Mouse (Mus musculus) heart, embryonic 10.5 days (tissue): ENCODE measurements at regions not wholly inside any gene's neighbourhood (a gene's known extent, or its start where the extent isn't known, plus 50 kb on each side); places are given as distances from the start of the nearest gene placed in this dataset.
A peak's percentile ranks its signal among the peaks of the same experiment; 100 is the strongest.

ENCODE experiments used
- DNase-seq: peaks from one replicate; pipeline ENCODE4 v3.0.0-alpha.2; 2017; ENCODE audit warnings: low spot score
- H3K27ac ChIP-seq: fragments of 300-500 bp; sonication (generic); 2 replicates; pipeline ENCODE4 v1.5.1; 2016; ENCODE audit warnings: mild to moderate bottlenecking
- H3K27me3 ChIP-seq: fragments of 300-500 bp; sonication (generic); 2 replicates; pipeline ENCODE4 v1.6.1; 2016; ENCODE audit warnings: mild to moderate bottlenecking; ENCODE audit not compliant: poor library complexity, insufficient read depth, severe bottlenecking
- H3K36me3 ChIP-seq: fragments of 300-500 bp; sonication (generic); 2 replicates; pipeline ENCODE4 v1.6.1; 2016; ENCODE audit warnings: mild to moderate bottlenecking, moderate library complexity
- H3K4me1 ChIP-seq: fragments of 300-500 bp; sonication (generic); 2 replicates; pipeline ENCODE4 v1.6.1; 2016; ENCODE audit warnings: mild to moderate bottlenecking
- H3K4me3 ChIP-seq: fragments of 300-500 bp; sonication (generic); 2 replicates; pipeline ENCODE4 v1.5.1; 2016; ENCODE audit warnings: mild to moderate bottlenecking, moderate library complexity
- H3K9me3 ChIP-seq: fragments of 300-500 bp; sonication (generic); 2 replicates; pipeline ENCODE4 v1.6.1; 2016; ENCODE audit warnings: mild to moderate bottlenecking, moderate library complexity
- WGBS: fragments of 180-500 bp; shearing (Covaris S2); methylation state at CpG from one replicate; pipeline ENCODE4 v1.1.7; 2016; 5-methylcytosine and 5-hydroxymethylcytosine counted together

GRCm38 (mm10) chrX:60833456-60833855, 59.8 kb downstream of the Sox3 start:
- Histone ChIP-seq H3K9me3 (no peaks in the 10 kb centered on the region), H3K36me3 (no peaks in the 10 kb centered on the region), H3K27me3 (no peaks in the 10 kb centered on the region), H3K4me3 (no peak overlapping the region), H3K4me1 (no peaks in the 10 kb centered on the region), H3K27ac (no peak overlapping the region)
- WGBS, result 84% methylated on average over 6 of the region's 6 CpGs
- DNase-seq, result no peak

- Histone ChIP-seq H3K27me3 (no peaks in the 10 kb centered on the region), H3K27ac (no peak overlapping the region), H3K4me3 (peak overlapping the region; percentile 15; the same call in 1 of the 2 replicates), H3K36me3 (no peaks in the 10 kb centered on the region), H3K9me3 (no peaks in the 10 kb centered on the region), H3K4me1 (no peaks in the 10 kb centered on the region)
- DNase-seq, result no peak
- WGBS, result 40% methylated on average over 20 of the region's 22 CpGs
Observed at GRCm38 (mm10) chrX:60831330-60832027, 61.8 kb downstream of the Sox3 start.

DNA sequence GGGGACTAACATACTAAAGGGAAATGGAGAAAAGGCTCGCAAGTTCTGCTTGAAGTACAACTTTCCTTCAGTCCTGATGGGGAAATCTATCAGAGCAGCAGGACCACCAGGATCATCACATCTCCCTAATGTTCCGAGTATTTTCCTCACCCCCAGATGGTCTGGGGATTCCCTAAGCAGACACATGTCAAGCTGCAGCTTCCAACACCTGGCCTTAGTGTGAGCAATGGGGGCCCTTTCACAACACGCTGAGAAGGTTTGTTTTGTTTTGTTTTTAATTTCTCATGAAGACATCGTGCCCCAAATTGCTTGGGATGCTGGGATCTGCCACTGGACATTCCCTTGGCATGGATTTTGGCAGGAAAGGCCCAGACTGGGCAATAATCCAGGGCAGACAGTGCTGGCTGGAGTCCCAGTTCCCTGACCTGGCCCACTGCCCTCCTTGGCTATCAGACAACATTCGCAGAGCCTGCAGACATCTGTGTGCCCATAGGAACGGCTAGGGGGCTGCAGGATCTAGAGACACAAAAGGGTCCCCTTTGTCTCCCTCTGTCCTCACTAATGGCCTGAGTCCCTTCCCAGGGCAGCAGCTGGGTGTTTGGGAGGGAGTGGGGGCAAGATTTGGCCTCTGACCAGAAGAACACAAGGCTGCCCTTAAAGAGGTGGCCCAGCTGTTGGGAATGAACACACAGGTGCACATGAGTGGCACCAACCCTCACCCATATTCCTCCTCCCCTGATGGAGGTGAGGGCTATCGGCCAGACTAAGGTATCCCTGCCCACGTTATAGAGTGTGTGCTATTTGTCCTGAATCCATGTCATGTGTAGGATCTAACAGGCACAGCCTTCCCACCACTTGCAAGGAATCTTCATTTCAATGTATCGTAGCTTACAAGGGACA, 67.8 kb downstream of the Sox3 start:
- no peak overlapping the region for H3K27ac ChIP-seq
- no peaks in the 10 kb centered on the region for H3K4me1 ChIP-seq
- no peaks in the 10 kb centered on the region for H3K9me3 ChIP-seq
- H3K4me3 ChIP-seq, result no peak overlapping the region
- 75% methylated on average over 9 of the region's 9 CpGs for WGBS
- H3K36me3 ChIP-seq, result no peaks in the 10 kb centered on the region
- DNase-seq, result no peak
- H3K27me3 ChIP-seq, result 0 out of 2 replicates have a peak, but pooled peaks cover 5% of the 10 kb centered on the region

DNA sequence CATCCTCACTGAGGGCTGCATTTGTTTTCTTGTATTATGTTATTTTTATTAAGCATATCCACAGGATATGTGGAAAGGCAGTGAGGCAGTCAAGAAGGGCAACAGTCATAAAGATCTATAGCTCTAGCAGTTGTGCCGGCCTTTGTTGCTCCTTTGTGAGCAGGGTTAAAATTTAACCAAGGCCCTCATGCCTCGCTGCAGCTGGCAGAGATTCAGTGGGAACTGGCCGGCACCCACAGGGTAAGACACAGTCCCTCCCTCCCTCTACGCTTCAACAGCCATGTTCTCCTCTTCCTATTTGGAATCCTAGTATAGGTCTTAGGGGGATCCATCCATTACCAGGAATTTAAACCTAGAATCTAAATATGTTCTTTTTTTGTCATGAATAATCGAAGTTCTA, 94.7 kb downstream of the Sox3 start:
- H3K36me3 ChIP-seq, result no peaks in the 10 kb centered on the region
- H3K9me3 ChIP-seq, result no peaks in the 10 kb centered on the region
- H3K27me3 ChIP-seq, result no peaks in the 10 kb centered on the region
- no peak for DNase-seq
- WGBS, result 74% methylated on average over 5 of the region's 5 CpGs
- no peak overlapping the region for H3K4me3 ChIP-seq
- H3K4me1 ChIP-seq, result no peaks in the 10 kb centered on the region
- H3K27ac ChIP-seq, result no peak overlapping the region

DNA sequence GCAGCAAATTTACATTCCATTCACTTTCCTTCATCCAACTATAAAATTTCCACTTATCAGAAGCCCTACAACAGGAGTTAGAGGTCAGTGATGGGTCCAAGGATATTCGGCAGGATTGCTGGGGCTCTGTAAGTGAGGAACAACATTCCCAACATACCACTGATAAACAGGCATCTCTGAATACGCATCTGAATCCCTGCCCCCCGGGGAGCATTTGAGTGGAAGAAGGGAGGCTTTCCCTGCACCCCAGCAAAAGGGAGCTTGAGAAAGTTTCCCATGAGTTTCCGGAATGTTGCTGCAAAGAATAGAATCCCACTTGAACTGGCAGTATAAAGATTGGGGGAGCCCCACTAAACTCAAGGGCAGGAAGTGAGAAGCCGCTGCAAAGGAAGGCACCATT, 112.5 kb downstream of the Sox3 start:
- H3K9me3 ChIP-seq, result no peaks in the 10 kb centered on the region
- DNase-seq, result no peak
- H3K27ac ChIP-seq, result no peak overlapping the region
- no peak overlapping the region for H3K4me3 ChIP-seq
- no peaks in the 10 kb centered on the region for H3K4me1 ChIP-seq
- 25% methylated on average over 5 of the region's 5 CpGs for WGBS
- no peaks in the 10 kb centered on the region for H3K27me3 ChIP-seq
- no peaks in the 10 kb centered on the region for H3K36me3 ChIP-seq

DNA sequence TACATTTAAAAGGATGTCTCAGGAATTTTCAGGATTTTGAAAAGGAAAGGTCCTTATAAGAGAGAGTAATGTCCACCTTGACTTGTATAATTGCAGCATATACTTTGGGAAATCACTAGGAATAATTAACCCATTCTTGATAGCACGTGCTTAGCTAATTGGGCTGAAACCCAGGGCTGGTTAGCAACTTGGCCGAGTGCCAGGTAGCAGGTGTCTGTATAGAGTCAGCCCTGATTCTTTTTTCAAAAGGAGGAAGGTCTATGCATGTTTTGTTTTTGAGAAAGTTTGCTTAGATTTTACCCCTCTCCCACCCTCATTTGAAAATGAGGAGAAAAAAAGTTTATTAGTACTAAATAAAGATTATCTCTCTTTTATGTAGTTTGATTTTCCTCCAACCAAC, 113.1 kb downstream of the Sox3 start:
- Histone ChIP-seq H3K27ac (no peak overlapping the region), H3K36me3 (no peaks in the 10 kb centered on the region), H3K27me3 (no peaks in the 10 kb centered on the region), H3K4me1 (no peaks in the 10 kb centered on the region), H3K9me3 (no peaks in the 10 kb centered on the region), H3K4me3 (no peak overlapping the region)
- 57% methylated on average over 2 of the region's 2 CpGs for WGBS
- no peak for DNase-seq

DNA sequence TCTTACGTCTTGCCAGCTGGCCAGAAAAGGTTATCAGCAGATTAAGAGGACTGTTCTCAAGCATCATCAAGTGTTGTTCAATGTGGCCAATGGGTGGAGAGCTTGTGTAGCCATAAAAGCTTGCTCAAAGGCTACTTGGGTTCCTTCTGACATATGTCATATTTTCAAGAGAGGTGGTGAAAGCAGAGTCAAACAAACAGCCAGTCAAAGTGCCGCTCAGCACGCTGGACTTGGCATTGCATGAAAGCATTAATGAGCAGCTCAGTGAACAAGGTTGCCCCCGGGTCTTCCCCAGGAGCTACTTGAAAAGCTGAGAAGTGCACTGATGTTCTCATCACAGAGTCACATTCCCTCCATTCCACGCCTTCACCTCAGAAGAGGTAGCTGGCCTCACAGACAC, 119.6 kb downstream of the Sox3 start:
- Histone ChIP-seq H3K27me3 (no peaks in the 10 kb centered on the region), H3K4me3 (no peak overlapping the region), H3K27ac (no peak overlapping the region), H3K9me3 (no peaks in the 10 kb centered on the region), H3K4me1 (no peaks in the 10 kb centered on the region), H3K36me3 (no peaks in the 10 kb centered on the region)
- 41% methylated on average over 5 of the region's 5 CpGs for WGBS
- DNase-seq, result no peak

DNA sequence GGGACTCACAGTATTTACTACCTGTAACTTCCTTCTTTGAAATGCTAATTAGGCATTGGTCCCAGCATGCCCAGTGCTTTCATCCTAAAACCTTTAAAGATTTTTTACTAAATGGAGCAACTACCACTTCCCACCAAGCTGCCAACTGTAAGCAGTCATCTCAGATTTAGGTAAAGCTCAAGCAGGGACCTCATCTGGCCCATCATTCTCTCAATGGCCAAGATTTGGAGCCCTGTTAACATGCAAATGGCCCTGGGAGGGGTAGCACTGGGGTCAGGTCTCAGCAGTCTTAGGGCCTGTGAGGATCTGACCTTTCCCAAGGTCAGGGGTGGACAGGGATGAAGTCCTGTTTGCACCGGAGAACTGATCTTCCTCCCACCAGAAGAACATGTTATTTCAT, 120.8 kb downstream of the Sox3 start:
- no peak overlapping the region for H3K4me3 ChIP-seq
- 49% methylated on average over 1 of the region's 1 CpGs for WGBS
- no peaks in the 10 kb centered on the region for H3K27me3 ChIP-seq
- no peaks in the 10 kb centered on the region for H3K9me3 ChIP-seq
- no peak overlapping the region for H3K27ac ChIP-seq
- no peaks in the 10 kb centered on the region for H3K36me3 ChIP-seq
- DNase-seq, result no peak
- no peaks in the 10 kb centered on the region for H3K4me1 ChIP-seq

DNA sequence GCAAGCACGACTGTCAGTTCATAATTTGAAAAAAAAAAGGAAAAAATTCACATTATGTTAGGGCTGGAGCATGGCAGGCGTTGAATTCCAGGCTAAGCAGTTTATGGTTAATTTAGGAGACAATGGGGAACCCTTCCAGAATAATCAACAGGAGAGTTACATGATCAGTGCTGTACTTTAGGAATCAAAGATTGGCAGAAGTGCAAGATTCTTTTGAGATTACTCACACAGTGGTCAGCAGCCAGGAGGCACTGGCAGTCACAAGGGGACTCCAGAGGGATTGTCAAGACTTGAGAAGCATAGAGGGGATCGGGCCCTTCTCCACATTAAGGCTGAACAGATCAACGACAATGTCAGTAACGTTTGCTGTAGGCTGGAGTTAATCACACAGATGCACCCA, 142.8 kb downstream of the Sox3 start:
- no peaks in the 10 kb centered on the region for H3K4me1 ChIP-seq
- H3K36me3 ChIP-seq, result no peaks in the 10 kb centered on the region
- no peaks in the 10 kb centered on the region for H3K9me3 ChIP-seq
- H3K27me3 ChIP-seq, result no peaks in the 10 kb centered on the region
- 62% methylated on average over 5 of the region's 5 CpGs for WGBS
- no peak for DNase-seq
- H3K27ac ChIP-seq, result no peak overlapping the region
- no peak overlapping the region for H3K4me3 ChIP-seq

DNA sequence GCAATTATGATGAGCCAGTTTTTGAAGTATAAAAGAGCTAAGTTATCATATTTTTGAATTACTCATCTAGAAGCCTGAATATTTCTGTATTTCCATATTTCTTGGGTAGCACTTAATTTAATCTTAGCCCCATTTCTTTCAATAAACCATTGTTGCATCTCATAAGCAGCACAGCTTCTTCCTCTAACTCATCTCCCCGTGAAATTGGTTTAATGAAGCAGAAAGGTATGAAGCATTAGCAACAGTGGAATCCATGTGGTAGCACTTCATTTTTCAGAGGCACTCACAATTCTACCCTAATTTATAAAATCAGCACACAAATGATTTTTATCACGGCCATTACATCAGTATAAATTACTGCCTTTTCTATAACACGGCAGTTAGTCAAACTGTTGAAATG, 149.3 kb downstream of the Sox3 start:
- 89% methylated on average over 3 of the region's 3 CpGs for WGBS
- Histone ChIP-seq H3K36me3 (no peaks in the 10 kb centered on the region), H3K9me3 (no peaks in the 10 kb centered on the region), H3K4me3 (no peak overlapping the region), H3K4me1 (no peaks in the 10 kb centered on the region), H3K27ac (no peak overlapping the region), H3K27me3 (no peaks in the 10 kb centered on the region)
- no peak for DNase-seq

GRCm38 (mm10) chrX:60743020-60743707, 150.1 kb downstream of the Sox3 start:
- no peak overlapping the region for H3K27ac ChIP-seq
- DNase-seq, result no peak
- 70% methylated on average over 3 of the region's 3 CpGs for WGBS
- H3K36me3 ChIP-seq, result no peaks in the 10 kb centered on the region
- no peaks in the 10 kb centered on the region for H3K9me3 ChIP-seq
- H3K4me1 ChIP-seq, result no peaks in the 10 kb centered on the region
- no peak overlapping the region for H3K4me3 ChIP-seq
- H3K27me3 ChIP-seq, result no peaks in the 10 kb centered on the region

DNA sequence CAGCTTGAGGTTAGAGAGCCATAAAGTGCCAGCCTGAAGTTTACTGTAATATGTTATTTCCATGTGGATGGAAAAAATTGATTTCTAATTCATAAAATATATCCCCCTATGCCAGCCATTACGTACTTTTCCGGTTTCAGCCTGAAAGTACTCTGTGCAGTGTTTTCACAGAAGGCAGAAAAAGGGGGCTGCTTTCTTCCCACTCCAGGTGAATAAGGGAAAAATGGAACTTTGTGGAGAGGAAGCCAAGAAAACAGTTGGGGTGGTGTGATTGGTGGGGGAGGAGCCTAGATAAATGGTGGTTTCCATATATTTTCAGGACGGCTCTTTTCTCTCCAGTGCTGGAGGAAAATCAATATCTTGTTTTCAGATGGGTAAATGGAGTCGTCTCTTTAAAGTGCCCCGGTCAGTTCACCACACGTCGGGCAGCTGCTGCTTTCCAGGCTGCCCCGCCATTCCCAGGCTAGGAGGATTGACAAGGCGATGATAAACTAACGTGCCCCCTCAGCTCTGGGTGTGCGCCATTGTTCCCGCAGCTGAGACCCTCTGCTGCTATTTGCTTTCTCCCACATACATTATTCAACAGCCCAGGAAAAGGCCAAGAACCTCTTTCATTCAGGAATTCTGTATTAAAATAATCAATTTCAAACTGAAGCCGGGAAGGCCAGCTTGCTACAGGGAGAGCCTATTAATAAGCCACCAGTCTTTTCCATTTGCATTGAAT, 127.1 kb upstream of the Atp11c start:
- Histone ChIP-seq H3K27me3 (no peaks in the 10 kb centered on the region), H3K9me3 (no peaks in the 10 kb centered on the region), H3K4me1 (no peaks in the 10 kb centered on the region), H3K4me3 (no peak overlapping the region), H3K27ac (no peak overlapping the region), H3K36me3 (no peaks in the 10 kb centered on the region)
- no peak for DNase-seq
- WGBS, result 38% methylated on average over 13 of the region's 13 CpGs
